Mouse (Mus musculus): ENCODE data around the gene Kansl2.

- TF ChIP-seq CTCF (conservative IDR thresholded peaks at IDR 0.05; ENCODE audit: insufficient read depth, insufficient read length, low read depth, low read length) (no peak), POLR2A (IDR thresholded peaks at IDR 0.05; ENCODE audit: low read depth, low read length) (no peak)
Observed at GRCm38 (mm10) chr15:98533035-98533531, 981 bp downstream of the Kansl2 start.

Data from kidney, adult 2 months (tissue).